Mouse (Mus musculus) liver, adult (tissue): Measurements from ENCODE around the gene Strip2.

Source experiments
- GATA4 ChIP-seq: IDR thresholded peaks from 2 replicates; pipeline ENCODE4 v1.6.1; 2014; ENCODE audit warnings: mild to moderate bottlenecking, low read length; ENCODE audit not compliant: insufficient replicate concordance

The Strip2 gene

GRCm38 (mm10) chr6:29958669-29959068, 41.9 kb downstream of the Strip2 start:
- TF ChIP-seq GATA4: no peak

- TF ChIP-seq GATA4: no peak
These were observed 44.3 kb downstream of the Strip2 start for GRCm38 (mm10) chr6:29961081-29961480.

- TF ChIP-seq GATA4: no peak
These were observed 51.1 kb downstream of the Strip2 start for GRCm38 (mm10) chr6:29967917-29968316.

GRCm38 (mm10) chr6:29973341-29973740, 56.5 kb downstream of the Strip2 start:
- TF ChIP-seq GATA4: no peak

GRCm38 (mm10) chr6:29974836-29975235, 58.0 kb downstream of the Strip2 start:
- TF ChIP-seq GATA4: no peak

- TF ChIP-seq GATA4: no peak
These were observed 63.6 kb downstream of the Strip2 start for GRCm38 (mm10) chr6:29980461-29980860.

GRCm38 (mm10) chr6:29981797-29982196, 65.0 kb downstream of the Strip2 start:
- no peak for TF ChIP-seq GATA4

- no peak for TF ChIP-seq GATA4
These were observed 68.3 kb downstream of the Strip2 start for GRCm38 (mm10) chr6:29985058-29985498.

- TF ChIP-seq GATA4: no peak
These were observed 68.7 kb downstream of the Strip2 start for GRCm38 (mm10) chr6:29985504-29985903.

- TF ChIP-seq GATA4: no peak
These were observed 69.2 kb downstream of the Strip2 start for GRCm38 (mm10) chr6:29985986-29986385.

GRCm38 (mm10) chr6:29987246-29987645, 70.4 kb downstream of the Strip2 start:
- no peak for TF ChIP-seq GATA4

GRCm38 (mm10) chr6:29998140-29998539, 81.3 kb downstream of the Strip2 start:
- TF ChIP-seq GATA4: no peak

- no peak for TF ChIP-seq GATA4
These were observed 82.0 kb downstream of the Strip2 start for GRCm38 (mm10) chr6:29998771-29999170.

GRCm38 (mm10) chr6:30002628-30003027, 85.8 kb downstream of the Strip2 start:
- TF ChIP-seq GATA4: no peak

- TF ChIP-seq GATA4: no peak
These were observed 89.0 kb downstream of the Strip2 start for GRCm38 (mm10) chr6:30005851-30006250.

- no peak for TF ChIP-seq GATA4
These were observed 92.4 kb downstream of the Strip2 start for GRCm38 (mm10) chr6:30009204-30009603.
